Mouse (Mus musculus) cerebellum, adult 9-10 months (tissue): ENCODE data around the gene Bcl2l10.

ENCODE experiments used
- DNase-seq: peaks from one replicate; pipeline ENCODE4 v3.0.0; 2022

The Bcl2l10 gene

GRCm38 (mm10) chr9:75347458-75347857, at the start of gene Bcl2l10:
Bcl2l10 (plus strand) TSS chr9:75347758.
- no peak for DNase-seq

GRCm38 (mm10) chr9:75299342-75299741, 48.2 kb upstream of the Bcl2l10 start:
- DNase-seq, result peak; percentile 65

- peak; percentile 55 for DNase-seq
These were observed 44.5 kb upstream of the Bcl2l10 start for GRCm38 (mm10) chr9:75303033-75303432.

GRCm38 (mm10) chr9:75303701-75304261, 43.8 kb upstream of the Bcl2l10 start:
- DNase-seq, result peak; percentile 69

- DNase-seq, result no peak
These were observed 43.3 kb upstream of the Bcl2l10 start for GRCm38 (mm10) chr9:75304286-75304685.

- DNase-seq, result peak; percentile 95
These were observed 41.2 kb upstream of the Bcl2l10 start, which contains the start of gene Gnb5 for GRCm38 (mm10) chr9:75306126-75306898. Gnb5 (plus strand) TSS chr9:75306288.

- DNase-seq, result peak; percentile 45
These were observed 40.5 kb upstream of the Bcl2l10 start for GRCm38 (mm10) chr9:75307015-75307414.

- peak; percentile 40 for DNase-seq
These were observed 38.9 kb upstream of the Bcl2l10 start for GRCm38 (mm10) chr9:75308621-75309020.

GRCm38 (mm10) chr9:75312008-75312407, 35.5 kb upstream of the Bcl2l10 start:
- DNase-seq, result peak; percentile 94

- peak; percentile 69 for DNase-seq
These were observed 34.3 kb upstream of the Bcl2l10 start for GRCm38 (mm10) chr9:75313138-75313831.

- DNase-seq, result peak; percentile 87
These were observed 33.6 kb upstream of the Bcl2l10 start for GRCm38 (mm10) chr9:75313832-75314516.

- peak; percentile 59 for DNase-seq
These were observed 32.9 kb upstream of the Bcl2l10 start for GRCm38 (mm10) chr9:75314517-75315105.

- peak; percentile 60 for DNase-seq
These were observed 32.3 kb upstream of the Bcl2l10 start for GRCm38 (mm10) chr9:75315238-75315637.

- no peak for DNase-seq
These were observed 30.8 kb upstream of the Bcl2l10 start for GRCm38 (mm10) chr9:75316771-75317170.

- peak; percentile 54 for DNase-seq
These were observed 29.4 kb upstream of the Bcl2l10 start for GRCm38 (mm10) chr9:75318196-75318595.

GRCm38 (mm10) chr9:75319365-75319764, 28.2 kb upstream of the Bcl2l10 start:
- DNase-seq, result peak; percentile 64

GRCm38 (mm10) chr9:75322099-75322885, 25.3 kb upstream of the Bcl2l10 start:
- DNase-seq, result peak; percentile 76

GRCm38 (mm10) chr9:75328047-75328446, 19.5 kb upstream of the Bcl2l10 start:
- no peak for DNase-seq

- DNase-seq, result no peak
These were observed 16.7 kb upstream of the Bcl2l10 start for GRCm38 (mm10) chr9:75330821-75331220.

- DNase-seq, result no peak
These were observed 13.1 kb upstream of the Bcl2l10 start for GRCm38 (mm10) chr9:75334440-75334839.

GRCm38 (mm10) chr9:75338016-75338415, 9.5 kb upstream of the Bcl2l10 start:
- DNase-seq, result no peak

GRCm38 (mm10) chr9:75342433-75342832, 5.1 kb upstream of the Bcl2l10 start:
- DNase-seq, result no peak
